Mouse (Mus musculus) G1E (cell line): ENCODE measurements at regions not wholly inside any gene's neighbourhood (a gene's known extent, or its start where the extent isn't known, plus 50 kb on each side); places are given as distances from the start of the nearest gene placed in this dataset.

Experiments used
- ATAC-seq: 2 replicates; pipeline ENCODE4 v1.8.0; 2016; ENCODE audit warnings: mild to moderate bottlenecking; ENCODE audit not compliant: insufficient number of reproducible peaks, poor library complexity, low FRiP score, severe bottlenecking; ENCODE audit errors: extremely low read depth
- DNase-seq: peaks from one replicate; pipeline ENCODE4 v3.0.0; 2012; ENCODE audit warnings: low spot score
- H3K27me3 ChIP-seq: 2 replicates; pipeline ENCODE4 v1.6.1; 2012; ENCODE audit warnings: mild to moderate bottlenecking, low read length, inconsistent platforms; ENCODE audit not compliant: insufficient read depth
- H3K36me3 ChIP-seq: replicated peaks from 2 replicates; pipeline ENCODE3; 2012; ENCODE audit warnings: mild to moderate bottlenecking, inconsistent platforms
- H3K4me1 ChIP-seq: 2 replicates; pipeline ENCODE4 v1.6.1; 2012; ENCODE audit warnings: low read depth, low read length, inconsistent platforms, mixed read lengths; ENCODE audit not compliant: insufficient read depth
- H3K4me3 ChIP-seq: 2 replicates; pipeline ENCODE4 v1.5.1; 2012; ENCODE audit warnings: low read depth, mild to moderate bottlenecking, inconsistent platforms, low read length, moderate library complexity, mixed read lengths
- H3K9me3 ChIP-seq: replicated peaks from 2 replicates; pipeline ENCODE4 v1.6.1; 2012; ENCODE audit warnings: inconsistent platforms
- CTCF ChIP-seq: IDR thresholded peaks from 2 replicates; pipeline ENCODE4 v1.5.1; 2012; ENCODE audit warnings: low read depth, low read length, inconsistent platforms, mixed read lengths
- GATA1 ChIP-seq: IDR thresholded peaks from 2 replicates; pipeline ENCODE4 v1.6.1; 2012; ENCODE audit warnings: borderline replicate concordance, low read length, inconsistent platforms, mixed read lengths
- GATA2 ChIP-seq: IDR thresholded peaks from 2 replicates; pipeline ENCODE4 v1.6.1; 2012; ENCODE audit warnings: low read depth, low read length, inconsistent platforms, borderline replicate concordance
- POLR2AphosphoS5 ChIP-seq: IDR thresholded peaks from 2 replicates; pipeline ENCODE4 v1.6.1; 2012; ENCODE audit warnings: low read depth, low read length, inconsistent platforms; ENCODE audit not compliant: insufficient replicate concordance
- TAL1 ChIP-seq: conservative IDR thresholded peaks from 2 replicates; pipeline ENCODE4 v1.6.1; 2012; ENCODE audit warnings: low read depth, low read length, inconsistent platforms, mixed read lengths

DNA sequence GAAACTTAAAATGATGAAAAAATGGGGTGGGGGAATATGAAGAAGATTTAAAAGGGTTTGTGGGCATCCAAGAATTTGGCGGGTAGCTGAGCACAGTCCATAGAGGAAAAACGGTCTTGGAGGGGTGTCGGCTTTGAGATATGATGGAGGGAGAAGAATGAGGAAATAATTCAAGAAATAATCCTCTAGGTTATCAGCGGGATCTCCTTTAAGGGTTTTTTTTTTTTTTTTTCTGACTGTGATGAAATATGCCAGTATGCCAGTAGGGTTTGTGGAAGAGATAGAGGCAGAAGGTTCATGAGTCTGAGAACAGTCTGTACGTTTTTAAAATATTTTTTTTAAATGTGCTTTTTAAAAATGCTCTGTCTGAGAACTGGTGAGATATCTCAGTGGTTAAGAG, 135.3 kb upstream of the Plxnc1 start:
- DNase-seq (no peak), ATAC-seq (no peak)
- Histone ChIP-seq H3K4me3 (no peak overlapping the region), H3K36me3 (no peaks in the 10 kb centered on the region), H3K27me3 (peaks cover 36% of the 10 kb centered on the region), H3K4me1 (no peaks in the 10 kb centered on the region; the same call in 1 of the 2 replicates), H3K9me3 (no peaks in the 10 kb centered on the region)
- TF ChIP-seq POLR2AphosphoS5 (no peak), GATA1 (no peak)

DNA sequence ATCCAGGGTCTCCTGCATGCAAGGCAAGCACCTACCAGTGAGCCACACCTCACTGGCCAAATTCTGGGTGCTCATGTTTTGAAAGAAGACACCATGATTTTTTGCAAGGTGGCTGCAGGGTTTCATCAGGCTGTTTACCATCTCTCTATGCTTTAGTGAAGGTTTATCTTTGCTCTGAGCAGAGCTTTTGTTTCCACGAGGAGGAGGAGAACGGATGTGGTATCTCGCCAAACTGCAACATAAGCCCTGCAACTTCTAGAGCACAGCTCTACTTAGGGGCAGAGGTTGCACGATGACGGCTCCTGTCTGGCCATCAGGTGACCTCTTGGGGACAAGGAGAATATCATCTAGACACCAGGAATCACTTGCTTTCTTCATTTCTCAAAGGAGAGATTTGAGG, 131.8 kb upstream of the Plxnc1 start:
- Histone ChIP-seq H3K27me3 (peaks cover 29% of the 10 kb centered on the region), H3K9me3 (no peaks in the 10 kb centered on the region), H3K4me1 (peaks cover 4% of the 10 kb centered on the region; the same call in 1 of the 2 replicates), H3K36me3 (no peaks in the 10 kb centered on the region), H3K4me3 (no peak overlapping the region)
- TF ChIP-seq TAL1 (no peak), CTCF (no peak), GATA2 (no peak), POLR2AphosphoS5 (no peak), GATA1 (no peak)
- DNase-seq (no peak), ATAC-seq (no peak)

DNA sequence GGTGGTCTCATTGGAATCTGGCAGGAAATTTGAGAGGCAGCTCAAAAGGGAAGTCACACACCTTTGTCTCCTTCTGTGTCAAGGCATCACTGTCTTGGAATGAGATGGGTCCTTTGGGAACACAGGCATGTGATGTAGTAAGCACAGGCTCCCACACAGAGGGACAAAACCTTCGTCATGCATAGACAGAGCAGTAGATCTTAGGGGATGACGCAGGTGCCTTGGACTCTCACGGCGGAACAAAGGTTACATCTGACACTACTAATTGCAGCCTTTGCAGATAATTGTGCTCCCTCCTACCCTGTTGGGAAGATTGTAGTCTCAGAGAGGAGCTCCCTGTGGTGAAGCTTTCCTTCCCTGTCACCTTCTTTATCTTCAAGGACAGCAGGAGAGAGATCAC, 131.3 kb upstream of the Plxnc1 start:
- TF ChIP-seq POLR2AphosphoS5 (no peak), GATA2 (no peak), GATA1 (no peak), TAL1 (no peak)

DNA sequence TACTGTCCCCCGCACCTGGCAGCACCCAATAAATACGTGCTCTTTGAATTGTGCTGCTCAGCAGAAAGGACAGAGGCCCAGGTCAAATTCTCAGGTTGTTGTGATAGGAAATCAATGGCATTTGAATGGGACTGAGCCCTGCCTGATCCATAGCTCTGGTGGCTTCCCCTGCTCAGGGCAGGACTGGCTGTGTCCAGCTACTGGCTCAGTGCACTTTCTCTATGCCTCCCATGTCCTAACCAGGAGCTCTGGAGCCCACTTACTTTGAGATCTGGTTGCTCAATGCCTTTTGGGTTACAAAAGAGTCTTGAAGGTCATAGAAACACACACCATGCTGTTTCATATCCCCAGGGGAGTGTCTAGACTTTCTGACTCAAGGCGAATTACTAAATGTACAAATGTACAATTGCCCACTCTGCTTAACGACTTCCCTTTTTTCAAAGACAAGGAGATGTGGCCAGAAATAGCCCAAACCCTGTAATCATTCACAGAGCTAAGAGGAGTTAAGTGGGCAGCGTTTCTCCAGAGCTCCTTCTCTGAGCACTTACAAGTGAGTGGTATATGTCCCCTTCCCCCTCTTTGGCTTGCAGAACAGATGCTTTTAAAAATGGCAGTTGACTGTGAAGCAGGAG, 130.4 kb upstream of the Plxnc1 start:
- no peak for TF ChIP-seq POLR2AphosphoS5
- no peak for TF ChIP-seq GATA1
- TF ChIP-seq TAL1 = no peak
- peaks cover 28% of the 10 kb centered on the region for H3K27me3 ChIP-seq
- no peak for DNase-seq
- no peak for ATAC-seq
- no peaks in the 10 kb centered on the region for H3K9me3 ChIP-seq
- H3K4me1 ChIP-seq = peaks cover 4% of the 10 kb centered on the region; the same call in 1 of the 2 replicates
- H3K36me3 ChIP-seq = no peaks in the 10 kb centered on the region
- no peak overlapping the region for H3K4me3 ChIP-seq

More for the DNA sequence above, 131.3 kb upstream of the Plxnc1 start:
- no peak for DNase-seq
- no peaks in the 10 kb centered on the region for H3K9me3 ChIP-seq
- H3K36me3 ChIP-seq = no peaks in the 10 kb centered on the region
- H3K4me1 ChIP-seq = peaks cover 4% of the 10 kb centered on the region; the same call in 1 of the 2 replicates
- no peak for ATAC-seq
- H3K27me3 ChIP-seq = peaks cover 28% of the 10 kb centered on the region
- H3K4me3 ChIP-seq = no peak overlapping the region

DNA sequence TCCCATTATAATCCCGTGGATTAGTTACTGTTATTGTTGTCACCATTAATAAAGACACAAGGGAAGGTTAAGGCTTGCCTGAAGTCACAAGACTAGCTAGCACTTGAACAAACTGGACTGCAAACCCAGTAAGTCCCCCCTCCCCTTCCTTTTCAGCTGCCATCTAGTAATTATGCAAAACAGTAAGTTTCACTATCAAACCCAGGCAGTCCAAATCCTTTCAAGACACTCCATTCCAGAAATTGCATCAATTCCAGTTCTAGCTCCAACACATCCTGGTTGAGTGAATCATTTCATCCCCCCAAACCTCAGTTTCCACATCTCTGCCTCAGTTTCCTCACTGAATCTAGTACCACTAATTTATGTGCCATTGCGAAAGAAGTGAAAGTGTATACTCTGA, 129.7 kb upstream of the Plxnc1 start:
- Histone ChIP-seq H3K4me3 (no peak overlapping the region), H3K4me1 (peaks cover 4% of the 10 kb centered on the region; the same call in 1 of the 2 replicates), H3K9me3 (no peaks in the 10 kb centered on the region), H3K36me3 (no peaks in the 10 kb centered on the region), H3K27me3 (peaks cover 30% of the 10 kb centered on the region)
- no peak for ATAC-seq
- no peak for DNase-seq
- no peak for TF ChIP-seq POLR2AphosphoS5
- TF ChIP-seq GATA1 = no peak
- no peak for TF ChIP-seq GATA2
- TF ChIP-seq CTCF = no peak
- no peak for TF ChIP-seq TAL1

DNA sequence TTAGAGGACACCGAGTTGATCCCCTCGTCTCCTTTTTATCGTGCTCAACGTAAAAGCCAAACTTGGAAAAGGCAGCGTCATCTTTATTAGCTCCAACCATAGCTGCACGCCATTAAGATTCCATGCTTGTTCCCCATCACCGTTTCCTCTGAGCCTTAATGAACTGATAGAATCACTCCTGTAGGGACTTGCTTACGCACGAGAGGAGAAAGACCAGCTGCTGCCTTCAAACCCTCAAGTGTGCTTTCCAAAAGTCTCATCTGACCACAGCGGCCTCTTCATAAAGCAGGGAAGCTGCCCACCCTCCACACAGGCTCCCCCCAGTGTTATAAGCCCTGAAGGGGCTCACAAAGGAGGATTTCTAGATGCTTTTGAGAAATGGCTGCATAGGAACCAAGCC, 123.3 kb upstream of the Plxnc1 start:
- no peak for ATAC-seq
- Histone ChIP-seq H3K36me3 (no peaks in the 10 kb centered on the region), H3K9me3 (no peaks in the 10 kb centered on the region), H3K27me3 (peaks cover 12% of the 10 kb centered on the region; the same call in 1 of the 2 replicates), H3K4me1 (peaks cover 6% of the 10 kb centered on the region; the same call in 1 of the 2 replicates), H3K4me3 (no peak overlapping the region)
- no peak for DNase-seq
- no peak for TF ChIP-seq POLR2AphosphoS5
- no peak for TF ChIP-seq CTCF
- TF ChIP-seq GATA2 = no peak
- TF ChIP-seq TAL1 = no peak
- TF ChIP-seq GATA1 = no peak
